Mouse (Mus musculus) left cerebral cortex, postnatal 25 days (tissue): Measurements from ENCODE around the gene Efna1. TPM values are rescaled to one million over a fixed set of nuclear protein-coding genes. Genes with fewer than 3 reads are reported as not detected.

ENCODE experiments used
- DNase-seq, 2 experiments: peaks; one replicate each; pipeline ENCODE4 v3.0.0; 2022; ENCODE audit warnings: low spot score in 2 of 2, mixed read lengths in 1 of 2
- intact Hi-C: fragments of 180-260 bp; cut with DNase I; formaldehyde crosslinking; loops from one replicate; pipeline ENCODE4 v1.15.1; 2025
- total RNA-seq, 2 experiments: library from RNA; stranded (reverse); gene quantifications; 2 replicates each; pipeline ENCODE4 v1.2.3; 2021

The Efna1 gene
- total RNA-seq, 2 experiments from 2014 or later: 4.1 to 5.2 TPM

DNA sequence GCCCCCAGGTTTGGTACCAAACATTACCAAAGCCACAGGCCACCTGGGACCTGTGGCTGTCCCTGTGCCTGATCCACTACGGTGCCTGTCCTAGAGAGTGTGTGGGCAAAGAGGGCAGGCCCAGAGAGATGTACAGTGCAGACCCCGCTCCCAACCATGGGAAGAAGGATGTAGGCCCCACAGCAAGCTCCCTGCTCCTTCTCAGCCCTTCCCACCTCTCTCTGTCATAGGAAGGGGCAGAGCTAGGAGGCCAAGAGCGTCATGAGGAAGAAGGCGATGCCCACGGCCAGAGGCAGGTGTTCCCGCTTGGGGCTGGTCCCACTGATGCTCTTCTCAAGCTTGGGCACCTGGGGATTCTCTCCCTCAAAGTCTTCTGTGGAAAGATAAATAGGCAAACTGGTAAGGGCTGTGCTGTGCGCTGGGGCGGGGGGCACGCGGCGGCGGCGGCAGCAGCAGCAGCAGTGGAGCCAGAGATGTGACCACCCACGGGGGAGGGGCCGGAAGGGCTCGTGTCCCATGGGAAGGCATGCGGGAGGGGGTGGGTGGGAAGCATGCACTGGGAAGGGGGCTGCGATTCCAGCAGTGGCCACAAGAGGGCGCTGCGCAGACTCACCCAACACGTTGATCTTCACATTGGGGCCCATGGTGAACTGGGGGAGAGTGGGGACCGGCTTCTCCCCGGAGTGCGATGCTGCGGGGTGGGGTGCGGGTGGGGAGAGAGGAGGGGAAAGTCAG lies 34.4 kb upstream of the Efna1 start:
- intact Hi-C loops: loop anchor here (5.0 to 10.0 kb wide), 2 partner anchors 361 to 542 kb away; partner anchors contain the start of genes Ash1l and Dap3
- peak; percentile 75 to 79 for DNase-seq

GRCm38 (mm10) chr3:89314791-89315190 lies 33.8 kb upstream of the Efna1 start:
- intact Hi-C loops: loop anchor here (5.0 to 10.0 kb wide), 2 partner anchors 360 to 543 kb away; partner anchors contain the start of genes Ash1l and Dap3
- DNase-seq: no peak

DNA sequence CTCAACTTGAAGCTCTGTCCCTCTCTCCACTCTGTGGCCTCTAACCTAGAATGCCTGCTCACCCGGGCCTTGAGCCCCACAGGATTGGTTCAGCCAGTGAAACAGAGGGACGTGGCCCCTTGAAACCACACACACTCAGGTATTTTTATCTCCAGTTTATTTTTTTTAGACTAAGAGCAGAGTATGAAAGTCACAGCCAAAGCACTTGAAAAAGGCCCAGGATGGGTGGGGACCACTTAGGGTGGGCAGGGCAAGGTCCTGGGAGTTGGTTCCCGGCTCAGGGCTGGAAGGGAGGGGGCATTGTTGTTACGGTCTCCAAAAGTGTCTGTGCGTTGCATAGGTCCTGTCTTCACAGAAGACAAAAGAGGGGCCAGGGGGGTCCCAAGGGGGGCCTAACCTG lies 33.4 kb upstream of the Efna1 start:
- DNase-seq: no peak
- intact Hi-C loops: loop anchor here (10.0 kb wide), 1 partner anchor 360 kb away; the partner anchor contains the start of genes Ash1l and Dap3

DNA sequence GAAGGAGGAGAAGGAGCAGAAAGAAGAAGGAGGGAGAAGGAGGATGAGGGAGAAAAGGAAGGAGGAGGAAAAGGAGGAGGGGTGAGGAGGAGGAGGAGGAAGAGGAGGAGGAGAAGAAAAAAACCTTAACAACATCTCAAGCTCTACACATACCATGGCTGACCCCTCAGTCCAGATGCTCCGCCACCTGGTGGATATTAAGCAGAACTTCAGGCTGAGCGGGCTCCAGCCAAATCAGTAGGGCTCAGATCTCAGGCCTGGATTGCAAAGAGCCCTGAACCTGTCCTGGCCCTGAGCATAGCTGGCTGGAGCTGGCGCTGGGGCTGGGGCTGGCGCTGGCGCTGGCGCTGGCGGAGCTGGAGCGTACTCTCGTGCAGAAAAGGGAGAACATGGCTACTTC lies 27.1 kb upstream of the Efna1 start:
- DNase-seq: peak; percentile 42 to 58
- intact Hi-C loops: loop anchor here (2.0 kb wide), 1 partner anchor 57 kb away; no protein-coding TSS in a partner anchor

DNA sequence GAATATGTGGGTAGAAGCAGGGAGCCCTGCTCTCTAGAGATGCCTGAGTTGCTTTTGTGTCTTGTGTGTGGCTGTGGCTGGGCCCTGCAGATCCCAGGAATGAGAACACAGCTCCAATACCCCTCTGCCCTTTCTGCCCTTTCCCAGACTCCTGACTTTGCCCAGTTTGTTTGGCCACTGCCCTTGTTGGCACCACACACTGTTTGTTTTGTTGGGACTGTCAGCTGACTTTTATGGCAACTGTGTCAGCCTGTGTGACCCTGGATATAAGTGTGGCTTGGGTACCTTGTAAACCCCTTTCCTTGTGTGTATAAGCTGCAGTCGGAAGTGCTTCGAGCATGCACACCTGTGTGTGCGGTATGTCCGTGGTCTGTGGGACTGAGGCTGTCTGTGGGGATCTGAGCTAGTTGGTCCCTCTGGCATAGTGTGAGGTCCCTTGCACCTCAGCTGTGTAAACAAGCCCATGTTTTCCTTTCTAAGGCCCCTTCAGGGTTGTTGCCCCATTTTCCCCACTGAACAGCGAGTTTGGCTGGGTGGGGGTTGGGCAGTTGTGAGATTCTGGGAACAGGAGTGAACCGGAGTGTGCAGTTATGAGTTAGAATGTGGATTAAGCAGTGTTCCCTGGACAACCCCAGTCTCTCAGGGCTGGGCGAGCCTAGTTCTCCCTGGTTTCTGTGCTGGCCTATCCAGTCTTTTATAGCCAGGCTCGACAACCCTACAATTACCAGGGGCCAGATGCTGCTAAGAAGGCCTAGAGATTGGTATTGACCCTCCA lies 24.8 kb upstream of the Efna1 start:
- DNase-seq: no peak
- intact Hi-C loops: no loop called here

DNA sequence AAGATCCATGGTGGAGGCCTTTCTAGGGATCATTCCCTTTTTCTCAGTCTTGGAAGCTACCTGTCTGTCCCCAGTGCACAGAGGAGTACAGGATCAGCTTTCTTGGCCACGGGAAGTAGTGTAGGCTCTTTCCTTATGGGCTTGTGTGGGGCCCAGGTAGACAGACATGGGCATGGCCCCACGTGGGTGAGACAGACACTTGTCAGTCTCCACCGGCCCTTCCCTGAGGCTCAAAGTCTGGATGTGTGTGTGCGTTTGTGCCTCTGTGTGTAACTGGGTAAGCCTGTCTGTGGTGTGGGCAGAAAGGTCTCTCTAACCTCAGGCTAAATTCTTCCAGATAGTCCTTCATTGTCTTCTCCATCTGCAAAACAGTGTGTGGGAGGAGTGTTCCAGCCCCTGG lies 24.2 kb upstream of the Efna1 start:
- intact Hi-C loops: no loop called here
- DNase-seq: no peak

DNA sequence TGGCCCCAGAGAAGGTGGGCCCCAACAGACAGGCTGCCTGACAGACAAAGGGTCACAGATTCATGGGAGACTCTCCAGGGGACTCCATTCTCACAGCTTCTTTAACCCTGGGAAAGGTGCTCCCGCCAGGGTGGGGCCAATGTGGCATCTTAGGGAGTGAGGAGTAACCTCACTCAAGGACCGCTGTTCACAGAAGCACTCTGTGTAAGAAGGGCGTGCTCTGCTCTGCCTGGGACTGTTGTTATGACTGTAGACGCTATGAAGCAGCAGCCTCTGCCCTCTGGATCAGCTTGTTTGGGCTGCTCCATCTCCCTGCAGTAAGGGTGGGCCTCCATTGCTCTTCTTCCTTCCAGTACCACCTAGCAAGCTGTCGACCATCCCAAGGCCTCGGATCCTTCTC lies 23.5 kb upstream of the Efna1 start:
- intact Hi-C loops: no loop called here
- no peak for DNase-seq

GRCm38 (mm10) chr3:89300514-89300913 lies 19.6 kb upstream of the Efna1 start:
- no peak for DNase-seq
- intact Hi-C loops: no loop called here

DNA sequence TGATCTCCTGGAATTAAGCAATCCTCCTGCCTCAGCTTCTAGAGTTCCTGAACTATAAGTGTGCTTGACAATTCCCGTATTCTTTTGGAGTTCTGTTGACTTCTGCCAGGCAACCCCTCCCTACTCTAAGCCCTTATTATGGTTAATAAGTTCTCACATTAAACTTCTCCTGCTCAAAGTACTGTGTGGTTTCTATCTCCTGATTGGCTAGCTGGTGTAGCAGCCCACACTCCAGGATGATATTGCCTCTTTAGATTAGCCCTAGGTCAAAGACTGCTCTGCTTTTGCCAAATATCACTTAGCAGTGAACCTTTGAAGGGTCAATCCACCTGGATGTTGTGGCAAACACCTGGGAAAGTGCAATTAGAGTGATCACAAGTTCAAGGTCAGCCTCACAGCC lies 19.1 kb upstream of the Efna1 start:
- intact Hi-C loops: no loop called here
- no peak for DNase-seq

DNA sequence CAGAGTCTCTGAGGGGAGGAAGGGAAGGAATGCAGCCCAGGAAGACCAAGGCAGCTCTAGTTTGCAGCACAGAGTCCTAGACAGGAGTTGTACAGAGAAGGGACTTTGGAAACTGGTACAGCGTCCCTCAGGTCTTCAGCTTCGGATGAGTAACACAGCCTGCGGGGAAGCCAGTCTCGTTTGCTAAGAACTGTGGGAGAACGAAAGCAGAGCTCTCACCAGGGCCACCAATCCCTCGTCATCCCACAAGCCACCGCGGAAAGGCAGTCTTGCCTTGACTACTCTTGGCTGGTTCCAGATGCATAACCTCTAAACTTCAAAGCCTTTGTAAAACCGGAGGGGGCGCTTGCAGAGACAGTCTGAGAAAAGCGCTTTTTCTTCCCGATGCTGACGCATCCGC lies 18.6 kb upstream of the Efna1 start:
- intact Hi-C loops: loop anchor here (5.0 kb wide), 1 partner anchor 42 kb away; the partner anchor contains the start of gene Dpm3
- peak in 1 of 2 experiments; percentile 54 for DNase-seq

DNA sequence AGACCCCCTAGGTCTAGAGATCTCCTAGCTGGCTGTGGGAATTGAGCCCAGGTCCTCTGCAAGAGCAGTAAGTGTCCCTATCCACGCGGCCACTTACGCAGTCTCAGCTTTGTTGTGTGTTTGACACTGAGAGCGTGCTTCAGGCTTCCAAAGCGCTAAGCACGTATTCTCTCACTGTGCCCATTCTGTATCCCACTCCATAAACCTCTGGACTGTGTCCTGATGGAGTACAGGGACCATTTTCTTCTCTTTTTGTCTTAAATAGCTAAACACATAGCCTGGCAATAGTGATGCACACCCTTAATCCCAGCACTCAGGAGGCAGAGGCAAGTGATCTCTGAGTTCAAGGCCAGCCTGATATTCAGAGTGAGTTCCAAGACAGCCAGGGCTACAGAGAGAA lies 18.0 kb upstream of the Efna1 start:
- no peak for DNase-seq
- intact Hi-C loops: loop anchor here (5.0 kb wide), 1 partner anchor 42 kb away; the partner anchor contains the start of gene Dpm3

DNA sequence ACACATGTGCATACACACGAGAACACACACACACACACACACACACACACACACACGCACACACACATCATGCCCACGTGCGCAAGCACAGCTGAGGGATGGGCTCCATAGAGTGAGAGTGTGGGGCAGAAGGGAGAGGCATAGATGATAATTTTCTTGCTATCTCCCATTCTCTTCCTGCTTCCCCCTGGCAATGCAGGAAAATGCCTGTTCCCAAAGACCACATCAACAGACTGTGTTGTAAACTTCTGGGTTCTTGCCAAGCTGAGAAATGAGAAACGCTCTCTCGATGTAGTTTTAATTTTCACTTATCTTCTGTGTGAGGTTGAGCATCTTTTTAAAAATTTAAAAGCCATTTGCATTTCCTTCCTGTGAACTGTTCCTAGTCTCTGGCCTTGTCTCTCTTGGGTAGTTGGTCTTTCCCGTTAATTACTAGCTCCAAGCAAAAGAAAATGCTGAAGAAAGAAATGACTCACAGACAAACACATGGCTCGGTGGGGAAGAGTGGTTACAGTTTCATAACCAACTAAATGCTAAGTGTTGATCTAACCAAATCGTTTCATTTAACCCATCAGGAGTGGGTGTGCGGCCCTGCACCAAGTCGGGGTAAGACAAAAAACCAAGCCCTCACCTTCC lies 15.9 kb upstream of the Efna1 start:
- DNase-seq: peak in 1 of 2 experiments; percentile 27
- intact Hi-C loops: loop anchor here (5.0 kb wide), 1 partner anchor 40 kb away; the partner anchor contains the start of gene Dpm3

DNA sequence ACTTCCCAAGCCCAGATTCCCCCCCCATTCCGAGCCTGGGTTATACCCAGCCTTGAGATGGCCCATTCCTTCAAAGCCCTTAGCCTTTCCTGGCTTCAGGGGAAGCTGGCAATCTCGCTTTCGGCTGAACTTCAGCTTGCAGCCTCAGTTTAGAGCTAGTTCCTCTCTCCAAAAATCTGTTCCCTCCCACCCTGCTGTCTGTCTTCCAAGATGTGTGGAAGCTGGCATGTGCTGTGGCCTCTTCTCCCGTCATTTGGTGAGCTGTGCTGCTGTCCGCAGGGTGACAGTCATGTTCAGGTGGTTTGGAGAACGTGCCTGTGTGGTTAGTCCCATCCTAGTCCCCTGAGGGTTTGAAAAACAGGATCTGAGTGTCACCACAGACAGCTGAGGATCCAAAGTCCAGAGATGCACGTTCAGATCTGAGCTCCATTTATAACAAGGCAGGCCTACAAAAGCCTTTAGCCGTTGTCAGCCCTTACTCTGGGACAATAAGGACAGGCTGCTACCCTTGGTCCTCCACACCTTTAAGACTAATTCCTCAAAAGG lies 14.8 kb upstream of the Efna1 start:
- intact Hi-C loops: loop anchor here (5.0 kb wide), 1 partner anchor 38 kb away; the partner anchor contains the start of gene Dpm3
- DNase-seq: peak in 1 of 2 experiments; percentile 31

DNA sequence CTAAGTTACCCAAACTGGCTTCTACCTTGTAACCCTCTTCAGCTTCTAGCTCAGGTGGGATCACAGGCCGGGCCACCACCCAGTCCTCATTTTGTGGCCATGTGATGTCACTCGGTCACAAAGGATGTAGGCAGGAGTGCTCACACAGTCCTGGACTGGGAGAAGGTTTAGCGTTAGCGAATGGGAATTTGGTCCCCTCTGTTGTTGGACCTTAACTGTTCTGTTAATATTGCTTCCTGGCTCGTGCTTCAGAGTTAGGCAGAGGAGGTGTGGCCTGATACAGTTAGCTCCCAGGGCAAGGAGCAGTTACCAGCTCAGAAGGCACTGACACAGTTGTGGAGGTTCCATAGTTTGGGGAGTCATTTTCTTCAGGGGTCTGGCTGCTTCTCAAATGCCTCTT lies 13.3 kb upstream of the Efna1 start:
- intact Hi-C loops: no loop called here
- DNase-seq: no peak

DNA sequence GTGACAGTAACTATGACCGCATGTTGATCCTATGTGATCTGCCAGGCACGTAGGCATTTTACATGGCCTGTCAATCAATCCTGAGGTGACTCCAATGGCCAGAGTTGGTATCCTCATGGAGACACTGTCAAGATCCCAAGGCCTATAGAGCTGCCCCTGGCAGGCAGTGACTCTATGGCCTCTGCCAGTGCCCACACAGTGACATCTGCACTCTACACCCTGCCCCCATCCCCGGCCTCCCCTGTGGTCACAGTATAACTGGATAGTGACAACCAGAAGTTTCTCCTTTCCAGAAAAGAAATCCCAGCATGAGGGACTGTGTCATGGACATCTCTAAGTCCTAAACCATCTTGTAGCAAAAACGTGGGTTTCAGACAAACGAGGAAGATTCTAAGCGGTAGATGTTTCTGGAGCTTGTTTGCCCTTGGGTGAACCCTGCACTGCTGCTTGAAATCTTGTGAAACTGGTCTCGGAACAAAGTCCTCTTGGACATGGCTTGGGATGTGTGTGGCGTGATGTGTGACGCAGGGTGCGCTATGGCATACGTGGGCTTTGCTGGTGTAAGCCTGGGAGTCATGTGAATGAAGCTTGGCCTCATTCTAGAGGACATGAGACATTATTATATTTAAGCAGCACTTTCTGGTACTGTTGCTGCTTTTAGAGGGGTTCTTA lies 12.4 kb upstream of the Efna1 start:
- DNase-seq: no peak
- intact Hi-C loops: no loop called here

DNA sequence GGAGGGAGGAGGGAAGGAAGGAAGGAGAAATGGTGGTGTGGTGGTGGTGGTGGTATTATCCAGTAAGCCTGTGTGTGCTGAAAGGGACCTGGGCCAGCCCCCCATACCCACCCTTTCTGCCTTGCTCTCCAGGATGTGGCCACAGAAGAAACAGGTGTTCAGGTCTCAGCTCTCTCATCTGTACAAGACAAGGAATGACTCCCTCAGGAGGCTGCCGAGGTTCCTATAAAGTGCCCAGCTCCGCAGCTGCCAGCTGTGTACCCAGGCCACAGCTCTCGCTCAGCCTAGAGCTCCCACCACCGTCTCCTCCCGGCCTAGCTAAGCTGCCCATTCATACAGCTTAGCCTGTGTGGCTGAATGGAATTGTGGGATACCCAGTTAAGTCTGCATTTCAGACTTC lies 11.4 kb upstream of the Efna1 start:
- intact Hi-C loops: no loop called here

DNA sequence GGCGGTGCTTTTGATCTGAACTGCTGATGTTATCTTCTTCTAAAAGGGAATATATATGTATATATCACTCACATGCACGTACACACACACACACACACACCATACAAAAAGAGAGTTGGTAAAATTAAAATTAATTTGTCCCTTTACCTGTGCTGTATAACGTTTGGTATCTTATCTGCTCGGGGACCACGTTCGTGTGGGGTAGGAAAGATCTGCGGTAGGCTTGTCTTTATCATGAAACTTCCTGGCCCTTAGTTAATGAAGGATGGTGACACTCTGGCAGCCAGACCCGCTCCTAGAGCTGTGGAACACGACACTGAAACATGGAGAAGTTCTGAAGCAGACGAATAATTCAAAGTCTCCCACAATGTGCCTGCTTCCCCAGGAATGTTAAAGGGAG lies 10.9 kb upstream of the Efna1 start:
- no peak for DNase-seq
- intact Hi-C loops: no loop called here

More for the DNA sequence above, 11.4 kb upstream of the Efna1 start:
- no peak for DNase-seq

DNA sequence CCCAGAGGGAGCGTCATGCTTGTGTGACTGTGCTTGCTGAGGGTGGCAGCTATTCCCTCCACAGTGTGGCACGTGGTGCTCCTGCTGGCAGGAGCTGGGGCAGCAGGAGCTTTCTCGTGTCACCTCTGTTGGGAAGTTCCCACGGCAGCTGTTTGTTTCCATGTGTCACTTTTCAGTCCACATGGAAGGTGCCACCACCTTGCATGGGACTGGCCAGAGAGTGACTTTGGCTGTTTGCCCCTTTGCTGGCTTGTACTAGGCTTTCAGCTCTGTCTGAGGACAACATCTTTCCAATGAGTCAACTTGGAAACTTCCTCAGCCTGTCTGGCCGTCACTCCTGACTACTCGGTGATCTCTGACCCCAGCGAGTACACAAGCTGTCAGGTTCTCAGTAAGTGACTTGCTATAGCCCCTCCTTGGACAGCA lies 7.6 kb upstream of the Efna1 start:
- intact Hi-C loops: no loop called here
- no peak for DNase-seq

DNA sequence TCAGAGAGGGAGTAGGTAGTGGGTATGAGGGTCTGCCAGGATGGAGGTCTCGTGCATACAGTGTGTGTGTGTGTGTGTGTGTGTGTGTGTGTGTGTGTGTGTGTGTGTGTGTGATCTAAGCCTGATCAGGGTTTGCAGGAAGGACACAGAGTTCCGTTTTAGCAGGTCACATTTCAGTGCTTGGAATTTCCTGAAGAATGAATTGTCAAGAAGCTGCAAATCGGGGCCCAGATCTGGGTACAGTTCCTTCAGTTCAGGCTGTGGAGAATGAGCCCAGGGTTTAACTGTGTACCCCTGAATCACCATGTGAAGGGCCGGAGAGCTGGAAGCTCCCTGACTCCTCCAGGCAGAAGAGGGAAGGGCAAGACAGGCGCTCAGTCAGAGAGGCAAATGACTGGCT lies 6.3 kb upstream of the Efna1 start:
- intact Hi-C loops: no loop called here
- DNase-seq: no peak
